ENCODE assay signal across 11 mouse cellular contexts in genomic region chr5:50002269-50002668, GRCm38 (mm10). TPM values are rescaled to one million over a fixed set of nuclear protein-coding genes. Genes with fewer than 3 reads are reported as not detected.
DNase-seq lines count a peak whose midpoint lies in the region; ATAC-seq and TF ChIP-seq lines count a peak whose summit lies in the region.
"Had no signal": no experiment of that assay in that cellular context is flagged by ENCODE, and none has a peak within 500 bp of the region (broad histone marks: within the 10 kb centered on the region; RNA-seq: fewer than 3 reads in every experiment).

No protein-coding gene starts in this region.

- H3K27me3 ChIP-seq in cerebellum, adult 2 months (ENCODE audit: control insufficient read depth, insufficient read depth, low read length): no peaks in the 10 kb centered on the region
- no peaks in the 10 kb centered on the region for H3K27me3 ChIP-seq in neural tube, embryonic 11.5 days (ENCODE audit: control insufficient read depth, insufficient read depth, low read length)
- H3K27me3 ChIP-seq in neural tube, embryonic 15.5 days (replicated peaks): no peaks in the 10 kb centered on the region
- H3K27me3 ChIP-seq in limb, embryonic 11.5 days (ENCODE audit: control insufficient read depth, insufficient read depth, low read length): no peaks in the 10 kb centered on the region
- H3K27me3 ChIP-seq: heart, embryonic 13.5 days; liver, embryonic 15.5 days had no signal

- ATAC-seq in neural tube, embryonic 11.5 days (ENCODE audit: insufficient read depth, low FRiP score, low TSS enrichment): no peak
- ATAC-seq in neural tube, embryonic 15.5 days (ENCODE audit: low FRiP score): no peak
- no peak for ATAC-seq in limb, embryonic 11.5 days (ENCODE audit: insufficient number of reproducible peaks, low FRiP score, low TSS enrichment, low read depth)

- peak; percentile 21 to 26 for DNase-seq in cerebellum, postnatal 10 days
- DNase-seq in cerebellum, adult 2 months: no peak
- DNase-seq in neural tube, embryonic 11.5 days (ENCODE audit: low spot score): peak; percentile 21
- peak; percentile 39 for DNase-seq in limb, embryonic 11.5 days (ENCODE audit: low spot score)
- DNase-seq in thymus, postnatal 4 days: peak; percentile 63
- no peak for DNase-seq in spleen, postnatal 4 days (ENCODE audit: low spot score in 2 of 2)
- no peak for DNase-seq in left cerebral cortex, adult 9 months (ENCODE audit: low spot score in 2 of 2)
- DNase-seq: cerebellum, adult 11-12 months had no signal

- no peak overlapping the region for H3K4me2 ChIP-seq in neural tube, embryonic 11.5 days (ENCODE audit: low read depth)
- no peak overlapping the region for H3K4me2 ChIP-seq in neural tube, embryonic 15.5 days
- no peak overlapping the region for H3K4me2 ChIP-seq in limb, embryonic 11.5 days (ENCODE audit: low read depth, severe bottlenecking)
- H3K4me2 ChIP-seq: heart, embryonic 13.5 days; liver, embryonic 15.5 days had no signal

- WGBS in cerebellum, adult 2 months: 88% methylated on average over 6 of the region's 6 CpGs
- 88% methylated on average over 6 of the region's 6 CpGs for WGBS in neural tube, embryonic 11.5 days
- WGBS in neural tube, embryonic 15.5 days: 89% methylated on average over 6 of the region's 6 CpGs
- 86% methylated on average over 6 of the region's 6 CpGs for WGBS in limb, embryonic 11.5 days

- H3K9me3 ChIP-seq in neural tube, embryonic 11.5 days (ENCODE audit: control insufficient read depth, low read length): no peaks in the 10 kb centered on the region
- no peaks in the 10 kb centered on the region for H3K9me3 ChIP-seq in neural tube, embryonic 15.5 days (replicated peaks)
- no peaks in the 10 kb centered on the region for H3K9me3 ChIP-seq in limb, embryonic 11.5 days (ENCODE audit: control insufficient read depth, low read length)
- H3K9me3 ChIP-seq: heart, embryonic 13.5 days; liver, embryonic 15.5 days had no signal

- H3K9ac ChIP-seq in neural tube, embryonic 11.5 days (ENCODE audit: low read length): no peak overlapping the region
- no peak overlapping the region for H3K9ac ChIP-seq in neural tube, embryonic 15.5 days (replicated peaks)
- H3K9ac ChIP-seq in limb, embryonic 11.5 days (ENCODE audit: low read length): no peak overlapping the region
- H3K9ac ChIP-seq: heart, embryonic 13.5 days; liver, embryonic 15.5 days had no signal

- no peaks in the 10 kb centered on the region for H3K4me1 ChIP-seq in cerebellum, adult 2 months (ENCODE audit: control insufficient read depth, insufficient read depth, low read length)
- H3K4me1 ChIP-seq in neural tube, embryonic 11.5 days (ENCODE audit: control insufficient read depth, insufficient read depth, low read length): no peaks in the 10 kb centered on the region
- H3K4me1 ChIP-seq in neural tube, embryonic 15.5 days: no peaks in the 10 kb centered on the region
- no peaks in the 10 kb centered on the region for H3K4me1 ChIP-seq in limb, embryonic 11.5 days (ENCODE audit: control insufficient read depth, insufficient read depth, low read length)
- H3K4me1 ChIP-seq: liver, embryonic 15.5 days had no signal

- TF ChIP-seq POLR2A in cerebellum, adult 2 months (IDR thresholded peaks at IDR 0.05; ENCODE audit: borderline replicate concordance, insufficient read depth, low read length): no peak

- no peak for TF ChIP-seq CTCF in cerebellum, adult 2 months (IDR thresholded peaks at IDR 0.05; ENCODE audit: borderline replicate concordance, insufficient read depth, low read depth, low read length)

- H3K27ac ChIP-seq in cerebellum, adult 2 months (ENCODE audit: insufficient read depth, low read length): no peak overlapping the region
- H3K27ac ChIP-seq in neural tube, embryonic 11.5 days (ENCODE audit: low read depth, low read length): no peak overlapping the region
- no peak overlapping the region for H3K27ac ChIP-seq in neural tube, embryonic 15.5 days (replicated peaks)
- no peak overlapping the region for H3K27ac ChIP-seq in limb, embryonic 11.5 days (replicated peaks; ENCODE audit: low read depth, low read length)
- H3K27ac ChIP-seq: heart, embryonic 13.5 days; liver, embryonic 15.5 days had no signal

- H3K4me3 ChIP-seq in cerebellum, adult 2 months (replicated peaks; ENCODE audit: insufficient read depth, low read depth, low read length): no peak overlapping the region
- no peak overlapping the region for H3K4me3 ChIP-seq in neural tube, embryonic 11.5 days (ENCODE audit: low read depth, low read length)
- H3K4me3 ChIP-seq in neural tube, embryonic 15.5 days (replicated peaks): no peak overlapping the region
- H3K4me3 ChIP-seq in limb, embryonic 11.5 days (ENCODE audit: low read depth, low read length): no peak overlapping the region
- H3K4me3 ChIP-seq: heart, embryonic 13.5 days; liver, embryonic 15.5 days had no signal

- no peaks in the 10 kb centered on the region for H3K36me3 ChIP-seq in neural tube, embryonic 11.5 days (ENCODE audit: control insufficient read depth, insufficient read depth, low read length)
- no peaks in the 10 kb centered on the region; the same call in 1 of the 2 replicates for H3K36me3 ChIP-seq in neural tube, embryonic 15.5 days
- H3K36me3 ChIP-seq in limb, embryonic 11.5 days (ENCODE audit: control insufficient read depth, insufficient read depth, low read length): peaks cover 6% of the 10 kb centered on the region; the same call in 1 of the 2 replicates

RNA-seq across cellular contexts. Expression of gene Adgra3, which starts 56.5 kb away (rescaled TPM):
- 10.6 and 11.4 TPM in 2 replicates for polyA plus RNA-seq in cerebellum, adult 2 months (2012; rRNA removed)
- 45.3 and 47.8 TPM in 2 replicates for polyA plus RNA-seq in neural tube, embryonic 11.5 days (2014; fragmentation: Nextera tagmentation; extraction: Ambion mirVana)
- polyA plus RNA-seq in neural tube, embryonic 15.5 days (2015; fragmentation: Nextera tagmentation; extraction: Ambion mirVana): 12.1 and 13.8 TPM in 2 replicates
- polyA plus RNA-seq in limb, embryonic 11.5 days (2014; fragmentation: Nextera tagmentation; extraction: Ambion mirVana): 59.5 and 67.6 TPM in 2 replicates

Comparison
In these comparisons a context has a peak if more than half of its experiments do, and no peak if none do; other contexts are left out.
1. DNase-seq: peak in cerebellum, postnatal 10 days (2 of 2), neural tube, embryonic 11.5 days (single experiment), limb, embryonic 11.5 days (single experiment) and thymus, postnatal 4 days (single experiment); none in cerebellum, adult 2 months (0 of 2), spleen, postnatal 4 days (0 of 2) and left cerebral cortex, adult 9 months (0 of 2).